Mouse (Mus musculus): ENCODE data around the gene Coa5. TPM values are rescaled to one million over a fixed set of nuclear protein-coding genes. Genes with fewer than 3 reads are reported as not detected.

Gene Coa5
- 47.5 and 51.2 TPM in 2 replicates for polyA plus RNA-seq (2016; fragmentation: Nextera tagmentation; extraction: Ambion mirVana)

DNA sequence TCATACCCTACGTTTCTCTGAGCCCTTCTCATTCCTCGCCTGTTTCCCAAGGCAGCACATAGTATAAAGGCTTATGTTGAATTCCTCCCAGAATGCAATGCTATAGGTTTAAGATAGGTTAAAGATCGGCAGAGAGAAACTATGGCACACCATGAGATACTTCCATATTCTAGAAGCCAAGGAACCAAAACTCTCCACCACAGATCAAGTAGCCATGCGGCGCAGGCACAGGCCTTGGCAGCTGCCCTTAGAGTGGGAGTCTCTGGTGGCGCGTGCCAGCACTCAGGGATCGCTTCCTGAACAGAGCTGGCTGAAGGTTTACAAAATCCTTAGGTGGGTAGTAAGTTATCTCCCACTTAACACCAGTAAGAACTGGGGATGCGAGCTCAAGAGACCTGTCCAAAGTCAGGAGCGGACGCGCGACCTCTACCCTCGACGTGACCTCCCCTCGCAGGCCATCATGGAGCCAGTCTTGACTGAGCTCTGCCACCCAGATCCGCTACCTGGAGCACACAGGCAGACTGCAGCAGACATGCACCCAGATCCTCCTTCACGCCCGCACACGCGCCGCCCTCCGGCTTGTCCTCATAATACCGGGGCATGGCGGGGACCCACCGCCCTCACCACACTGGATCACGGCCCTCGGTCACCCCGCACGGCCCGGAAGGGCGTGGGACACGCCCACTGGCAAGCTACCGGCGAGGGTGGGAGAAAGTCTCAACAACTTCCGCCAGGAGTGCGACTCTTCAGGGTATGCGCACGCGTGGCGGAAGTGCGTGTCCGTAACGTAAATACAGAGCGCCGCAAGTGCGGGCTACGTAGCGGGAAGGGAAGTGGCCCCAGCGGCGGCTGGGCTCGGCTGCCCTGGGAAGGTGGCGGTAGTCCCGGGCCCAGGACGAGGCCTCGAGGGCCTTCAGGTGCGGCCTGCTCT lies at the start of gene Coa5, which contains the start of gene Unc50:
Gene Coa5, minus strand, starts transcription at position 738 of the 931 bp plus-strand sequence.
Gene Unc50, plus strand, starts transcription at position 774 of the 931 bp plus-strand sequence.
- Histone ChIP-seq H3K27me3 (no peaks in the 10 kb centered on the region), H3K4me2 (replicated peaks) (peak within 1 kb of the TSS; percentile 91), H3K9me3 (no peaks in the 10 kb centered on the region), H3K36me3 (peaks cover 19% of the 10 kb centered on the region), H3K4me3 (peak within 1 kb of the TSS; percentile 88), H3K27ac (replicated peaks) (peak within 1 kb of the TSS; percentile 54; the same call in 1 of the 2 replicates), H3K4me1 (peaks cover 20% of the 10 kb centered on the region), H3K9ac (replicated peaks) (peak within 1 kb of the TSS; percentile 85)
- peak; percentile 98 for ATAC-seq (ENCODE audit: low FRiP score, low read depth)
- WGBS = 3% methylated on average over 57 of the region's 57 CpGs

DNA sequence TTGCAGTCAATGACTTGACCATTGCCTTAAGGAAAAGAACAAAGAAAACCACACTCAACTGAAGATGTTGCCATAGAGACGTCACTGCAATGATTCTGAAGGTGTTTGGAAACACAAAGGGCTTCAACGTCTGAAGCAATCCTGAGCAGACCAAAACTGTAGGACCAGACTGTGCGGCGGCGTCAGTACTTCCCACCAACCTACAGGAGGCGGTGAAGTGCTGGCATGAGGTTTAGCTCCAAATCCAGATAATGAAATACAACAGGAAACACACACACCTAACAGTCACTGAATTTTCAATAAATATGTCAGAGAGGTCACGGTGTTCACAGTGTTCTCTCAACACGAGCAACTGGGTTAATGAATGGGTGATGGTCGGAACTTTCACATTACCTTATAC lies 49.2 kb upstream of the Coa5 start:
- 74% methylated on average over 9 of the region's 9 CpGs for WGBS
- no peak overlapping the region for H3K27ac ChIP-seq (replicated peaks)

DNA sequence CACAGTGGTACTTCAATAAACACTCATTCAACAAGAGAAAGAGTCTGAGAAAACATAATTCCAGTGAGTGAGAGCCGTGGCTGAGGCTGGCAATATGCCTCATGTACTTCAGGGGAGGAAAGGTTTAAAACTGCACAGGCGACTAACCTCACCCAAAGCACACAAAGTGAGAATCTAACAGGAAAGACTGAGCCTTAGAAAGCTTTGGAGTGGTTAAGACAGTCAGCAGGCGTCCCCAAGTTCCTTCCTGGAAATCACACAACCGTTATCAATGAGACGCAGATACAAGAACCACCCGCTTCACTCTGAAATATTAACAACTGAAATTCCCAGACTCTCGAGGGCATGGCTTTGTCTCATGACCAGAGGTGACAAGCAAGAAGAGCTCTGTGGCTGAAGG lies 48.5 kb upstream of the Coa5 start:
- H3K9me3 ChIP-seq = no peaks in the 10 kb centered on the region
- WGBS = 82% methylated on average over 7 of the region's 7 CpGs

More for the DNA sequence above, 49.2 kb upstream of the Coa5 start:
- no peak overlapping the region for H3K4me2 ChIP-seq (replicated peaks)
- H3K4me1 ChIP-seq = no peaks in the 10 kb centered on the region
- H3K9me3 ChIP-seq = no peaks in the 10 kb centered on the region
- H3K9ac ChIP-seq (replicated peaks) = no peak overlapping the region
- ATAC-seq (ENCODE audit: low FRiP score, low read depth) = no peak
- no peak overlapping the region for H3K4me3 ChIP-seq
- no peaks in the 10 kb centered on the region for H3K36me3 ChIP-seq
- no peaks in the 10 kb centered on the region for H3K27me3 ChIP-seq

DNA sequence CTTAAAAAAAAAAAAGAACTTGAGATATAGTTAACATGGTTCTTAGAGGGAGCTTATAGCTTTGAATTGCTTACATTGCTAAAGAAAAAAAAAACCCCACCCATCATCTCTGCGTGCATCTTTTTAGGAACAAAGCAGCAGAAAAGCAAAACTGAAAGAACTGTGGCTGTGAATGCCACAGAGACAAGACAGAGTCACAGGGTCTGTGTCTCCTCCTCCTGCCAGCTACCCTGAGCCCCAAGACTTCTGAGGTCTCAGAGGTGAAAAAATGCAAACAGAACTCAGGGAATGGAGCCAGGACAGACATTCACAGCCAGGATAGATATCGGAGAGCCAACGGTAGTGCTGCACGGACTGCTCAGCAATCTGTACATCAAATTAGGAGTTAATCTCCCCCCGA lies 48.0 kb upstream of the Coa5 start:
- no peaks in the 10 kb centered on the region for H3K9me3 ChIP-seq
- no peak overlapping the region for H3K4me2 ChIP-seq (replicated peaks)
- no peak for ATAC-seq (ENCODE audit: low FRiP score, low read depth)
- no peak overlapping the region for H3K27ac ChIP-seq (replicated peaks)
- H3K27me3 ChIP-seq = no peaks in the 10 kb centered on the region
- no peaks in the 10 kb centered on the region for H3K36me3 ChIP-seq
- no peak overlapping the region for H3K4me3 ChIP-seq
- no peak overlapping the region for H3K9ac ChIP-seq (replicated peaks)
- 85% methylated on average over 5 of the region's 5 CpGs for WGBS
- no peaks in the 10 kb centered on the region for H3K4me1 ChIP-seq

More for the DNA sequence above, 48.5 kb upstream of the Coa5 start:
- Histone ChIP-seq H3K27me3 (no peaks in the 10 kb centered on the region), H3K27ac (replicated peaks) (no peak overlapping the region), H3K4me2 (replicated peaks) (no peak overlapping the region), H3K4me1 (no peaks in the 10 kb centered on the region), H3K36me3 (no peaks in the 10 kb centered on the region), H3K4me3 (no peak overlapping the region), H3K9ac (replicated peaks) (no peak overlapping the region)
- no peak for ATAC-seq (ENCODE audit: low FRiP score, low read depth)

DNA sequence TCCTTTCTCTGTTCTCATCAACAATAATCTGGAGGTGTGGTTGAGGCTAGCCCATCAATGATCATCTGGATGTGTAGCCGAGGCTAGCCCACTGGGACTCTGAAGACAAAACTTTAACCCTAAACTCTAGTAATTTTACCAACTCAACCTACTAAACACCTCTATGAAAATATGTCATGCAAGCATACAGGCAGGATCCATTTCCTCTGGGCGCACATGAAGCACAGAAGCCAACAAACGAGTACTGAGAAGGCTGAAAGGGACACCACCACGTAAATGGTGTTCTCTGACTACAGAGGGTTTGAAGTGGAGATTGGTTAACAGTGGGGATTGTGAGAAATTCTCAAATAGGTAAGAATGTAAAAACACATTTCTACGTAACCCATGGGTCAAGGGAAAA lies 47.3 kb upstream of the Coa5 start:
- no peaks in the 10 kb centered on the region for H3K4me1 ChIP-seq
- no peaks in the 10 kb centered on the region for H3K9me3 ChIP-seq
- no peaks in the 10 kb centered on the region for H3K27me3 ChIP-seq
- H3K4me2 ChIP-seq (replicated peaks) = no peak overlapping the region
- 91% methylated on average over 5 of the region's 5 CpGs for WGBS
- no peak overlapping the region for H3K4me3 ChIP-seq
- ATAC-seq (ENCODE audit: low FRiP score, low read depth) = no peak
- H3K9ac ChIP-seq (replicated peaks) = no peak overlapping the region
- no peaks in the 10 kb centered on the region for H3K36me3 ChIP-seq
- H3K27ac ChIP-seq (replicated peaks) = no peak overlapping the region

DNA sequence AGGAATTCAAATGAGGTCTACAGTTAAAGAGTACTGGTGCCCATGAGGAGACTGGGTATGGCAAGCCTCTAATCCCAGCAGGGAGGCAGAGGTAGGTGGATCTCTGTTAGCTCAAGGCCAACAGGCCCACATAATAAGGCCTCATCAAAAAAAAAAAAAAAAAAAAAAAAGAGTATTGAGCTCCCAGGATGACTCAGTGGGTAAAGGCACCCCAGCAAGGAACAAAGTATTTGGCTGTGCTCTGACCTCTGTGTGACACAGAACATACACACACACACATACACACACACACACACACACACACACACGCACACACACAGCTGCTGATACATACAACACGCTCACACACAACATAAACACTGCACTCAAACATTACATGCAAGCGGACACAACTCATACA lies 45.4 kb upstream of the Coa5 start:
- H3K9ac ChIP-seq (replicated peaks) = no peak overlapping the region
- ATAC-seq (ENCODE audit: low FRiP score, low read depth) = no peak
- H3K4me2 ChIP-seq (replicated peaks) = no peak overlapping the region
- no peaks in the 10 kb centered on the region for H3K36me3 ChIP-seq
- H3K27ac ChIP-seq (replicated peaks) = no peak overlapping the region
- no peaks in the 10 kb centered on the region for H3K27me3 ChIP-seq
- 89% methylated on average over 3 of the region's 3 CpGs for WGBS
- no peaks in the 10 kb centered on the region for H3K9me3 ChIP-seq
- no peaks in the 10 kb centered on the region for H3K4me1 ChIP-seq
- no peak overlapping the region for H3K4me3 ChIP-seq

DNA sequence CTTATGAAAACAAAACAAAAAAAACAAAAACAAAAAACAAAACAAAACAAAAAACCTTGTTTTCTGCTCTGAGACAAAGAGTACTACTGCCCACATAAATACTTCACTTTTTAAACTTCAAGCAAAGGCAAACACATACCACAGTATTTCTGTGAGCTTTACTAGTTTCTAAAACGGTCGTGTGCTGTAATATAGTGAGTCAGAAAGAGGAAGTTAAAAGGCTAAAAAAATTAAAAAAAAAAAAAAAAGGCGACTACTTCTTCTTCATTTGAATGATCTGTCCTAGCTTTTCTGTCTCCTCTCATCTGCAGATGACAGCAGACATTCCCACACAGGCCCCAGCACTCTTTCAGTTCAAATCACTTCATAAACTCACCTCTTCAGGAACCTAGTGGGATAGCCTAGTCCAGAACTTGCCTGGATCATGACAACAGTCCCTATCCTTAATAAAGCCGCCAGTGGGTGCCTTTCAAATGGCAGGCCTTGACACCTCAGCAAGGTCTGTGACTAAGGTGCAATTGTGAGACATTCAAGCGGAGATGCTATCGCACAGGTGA lies 44.8 kb upstream of the Coa5 start:
- 86% methylated on average over 6 of the region's 6 CpGs for WGBS
- Histone ChIP-seq H3K4me1 (no peaks in the 10 kb centered on the region), H3K36me3 (no peaks in the 10 kb centered on the region), H3K27ac (replicated peaks) (no peak overlapping the region), H3K9me3 (no peaks in the 10 kb centered on the region), H3K4me3 (no peak overlapping the region), H3K4me2 (replicated peaks) (no peak overlapping the region), H3K9ac (replicated peaks) (no peak overlapping the region), H3K27me3 (no peaks in the 10 kb centered on the region)
- no peak for ATAC-seq (ENCODE audit: low FRiP score, low read depth)

DNA sequence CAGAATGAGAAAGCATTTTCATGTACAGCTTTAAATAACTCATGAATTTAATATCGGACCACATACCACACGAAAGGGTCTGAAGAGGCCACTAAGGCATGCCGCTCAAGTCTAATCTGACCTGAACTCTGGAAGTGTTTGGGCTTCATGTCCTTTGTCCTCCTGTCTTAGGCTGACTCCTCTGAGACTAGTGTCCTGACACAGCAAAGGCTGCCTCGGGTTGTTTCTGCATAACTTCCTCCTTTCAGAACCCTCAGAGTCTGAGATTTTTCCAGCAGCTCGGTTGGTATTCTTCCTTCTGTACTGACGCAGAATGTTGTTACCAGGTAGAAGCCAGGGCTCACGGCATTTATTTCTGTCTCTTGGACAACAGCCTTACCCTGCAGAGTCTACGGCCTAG lies 44.1 kb upstream of the Coa5 start:
- no peak for ATAC-seq (ENCODE audit: low FRiP score, low read depth)
- Histone ChIP-seq H3K4me2 (replicated peaks) (no peak overlapping the region), H3K27me3 (no peaks in the 10 kb centered on the region), H3K4me1 (no peaks in the 10 kb centered on the region), H3K36me3 (no peaks in the 10 kb centered on the region), H3K4me3 (no peak overlapping the region), H3K27ac (replicated peaks) (no peak overlapping the region), H3K9me3 (no peaks in the 10 kb centered on the region), H3K9ac (replicated peaks) (no peak overlapping the region)
- WGBS = 89% methylated on average over 8 of the region's 8 CpGs

DNA sequence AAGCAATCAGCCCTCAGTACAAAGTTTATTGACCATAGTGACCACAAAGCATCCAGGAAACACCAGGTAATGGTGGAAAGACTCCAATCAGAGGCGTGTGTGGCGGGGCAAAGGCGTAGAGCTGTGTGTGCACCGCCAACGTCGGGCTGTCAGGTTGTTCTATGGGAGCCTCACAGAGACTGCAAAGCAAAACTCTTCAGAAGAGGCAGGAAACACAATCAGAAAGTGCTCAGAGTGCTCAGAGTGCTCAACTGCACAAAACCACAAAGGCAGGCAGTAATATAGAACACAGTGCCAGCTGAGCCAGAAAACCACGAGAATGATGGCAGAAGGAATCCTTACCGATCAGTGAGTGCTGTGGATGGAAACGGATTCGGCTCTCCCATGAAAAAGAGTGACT lies 43.3 kb upstream of the Coa5 start:
- Histone ChIP-seq H3K4me1 (no peaks in the 10 kb centered on the region), H3K4me3 (no peak overlapping the region), H3K27ac (replicated peaks) (no peak overlapping the region), H3K36me3 (no peaks in the 10 kb centered on the region), H3K9me3 (no peaks in the 10 kb centered on the region), H3K27me3 (no peaks in the 10 kb centered on the region), H3K9ac (replicated peaks) (no peak overlapping the region), H3K4me2 (replicated peaks) (no peak overlapping the region)
- 85% methylated on average over 10 of the region's 10 CpGs for WGBS
- no peak for ATAC-seq (ENCODE audit: low FRiP score, low read depth)

DNA sequence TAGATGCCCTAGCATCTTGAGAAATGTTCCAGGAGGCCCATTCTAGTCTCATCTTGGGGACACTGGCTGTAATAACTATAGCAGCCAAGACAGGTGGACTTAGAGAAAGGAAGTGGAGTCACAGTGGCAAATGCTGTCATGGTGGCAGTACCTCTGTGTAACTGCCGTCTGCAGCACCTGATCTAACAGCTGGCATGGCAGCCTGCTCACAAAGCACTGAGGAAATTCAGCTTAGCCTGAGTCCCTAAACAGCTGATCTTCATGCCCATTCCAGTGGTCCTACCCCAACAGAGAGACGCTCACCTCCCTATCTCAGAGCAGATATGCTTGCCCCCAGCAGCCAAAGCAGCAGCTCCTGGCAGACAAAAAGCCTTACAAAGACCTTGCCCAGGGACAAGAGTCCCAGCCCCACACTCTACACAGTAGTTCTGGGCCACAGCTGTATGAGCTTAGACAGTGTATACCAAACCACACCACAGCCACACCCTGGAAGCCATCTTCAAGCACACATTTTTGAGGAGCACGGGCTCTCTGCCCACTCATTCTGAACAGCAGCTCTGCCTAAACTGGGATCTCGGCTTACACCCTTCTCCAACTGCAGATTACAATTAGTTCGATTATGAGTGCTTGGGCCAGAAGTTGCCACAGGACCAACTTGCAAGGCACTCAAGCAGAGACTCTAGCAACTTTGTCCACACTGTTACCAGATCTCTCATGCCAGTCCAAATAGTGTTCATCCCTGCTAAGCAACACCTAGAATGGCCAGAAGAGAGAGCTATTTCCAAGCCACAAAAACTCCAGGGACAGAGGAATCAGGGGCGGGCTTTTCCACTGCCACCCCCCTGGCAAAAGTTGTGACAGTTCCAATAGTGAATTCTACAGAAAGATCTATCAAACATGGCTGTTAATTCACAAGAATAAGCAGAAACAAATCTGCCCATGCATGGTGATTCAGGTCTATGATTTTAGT lies 41.6 kb upstream of the Coa5 start:
- no peaks in the 10 kb centered on the region for H3K27me3 ChIP-seq
- H3K36me3 ChIP-seq = no peaks in the 10 kb centered on the region
- H3K9ac ChIP-seq (replicated peaks) = no peak overlapping the region
- no peaks in the 10 kb centered on the region for H3K4me1 ChIP-seq
- no peak overlapping the region for H3K4me3 ChIP-seq
- ATAC-seq (ENCODE audit: low FRiP score, low read depth) = no peak
- H3K9me3 ChIP-seq = no peaks in the 10 kb centered on the region
- WGBS = 81% methylated on average over 6 of the region's 6 CpGs
- no peak overlapping the region for H3K27ac ChIP-seq (replicated peaks)
- H3K4me2 ChIP-seq (replicated peaks) = no peak overlapping the region

DNA sequence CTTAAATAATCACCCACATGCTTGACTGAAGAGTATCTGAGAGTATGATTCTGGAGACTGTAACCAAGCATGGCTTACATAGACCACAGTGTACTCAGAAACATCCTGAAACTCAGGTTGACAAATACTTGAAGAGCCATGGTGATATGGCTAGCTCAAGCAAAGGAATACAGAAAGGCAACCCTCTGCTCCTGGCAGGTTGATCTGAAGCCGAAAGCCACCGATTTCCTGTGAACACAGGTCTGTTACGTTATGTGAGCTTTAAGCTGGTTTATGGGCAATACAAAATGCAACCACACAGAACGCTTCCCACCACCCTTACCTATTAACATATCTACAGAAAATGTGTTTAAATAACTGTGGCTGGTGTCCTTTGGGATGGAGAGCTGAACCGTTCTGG lies 39.1 kb upstream of the Coa5 start:
- no peaks in the 10 kb centered on the region for H3K27me3 ChIP-seq
- no peaks in the 10 kb centered on the region for H3K4me1 ChIP-seq
- no peak overlapping the region for H3K4me3 ChIP-seq
- WGBS = 89% methylated on average over 5 of the region's 5 CpGs
- H3K36me3 ChIP-seq = no peaks in the 10 kb centered on the region
- no peaks in the 10 kb centered on the region for H3K9me3 ChIP-seq
- no peak overlapping the region for H3K27ac ChIP-seq (replicated peaks)
- no peak overlapping the region for H3K9ac ChIP-seq (replicated peaks)
- H3K4me2 ChIP-seq (replicated peaks) = no peak overlapping the region
- no peak for ATAC-seq (ENCODE audit: low FRiP score, low read depth)

All from midbrain, embryonic 12.5 days (tissue).